Mouse (Mus musculus) spleen, adult 2 months (tissue): ENCODE data around the gene Hist1h4f. TPM values are rescaled to one million over a fixed set of nuclear protein-coding genes. Genes with fewer than 3 reads are reported as not detected.

Experiments
- DNase-seq, 2 experiments: peaks; one replicate each; pipeline versions ENCODE4 v3.0.0 to v3.0.0-alpha.2; 2012 to 2021; ENCODE audit warnings: low spot score in 2 of 2, low read depth in 1 of 2
- H3K27ac ChIP-seq: fragments of 200-500 bp; 2 replicates; pipeline ENCODE4 v1.5.1; 2012; ENCODE audit warnings: low read length, inconsistent platforms; ENCODE audit not compliant: insufficient read depth
- H3K27me3 ChIP-seq: fragments of 200-500 bp; 2 replicates; pipeline ENCODE4 v1.6.1; 2012; ENCODE audit warnings: mild to moderate bottlenecking, moderate library complexity, low read length, inconsistent platforms; ENCODE audit not compliant: control insufficient read depth, insufficient read depth
- H3K36me3 ChIP-seq: fragments of 200-500 bp; 2 replicates; pipeline ENCODE4 v1.6.1; 2012; ENCODE audit warnings: mild to moderate bottlenecking, low read length, inconsistent platforms; ENCODE audit not compliant: control insufficient read depth, insufficient read depth
- H3K4me1 ChIP-seq: fragments of 200-500 bp; 2 replicates; pipeline ENCODE4 v1.6.1; 2011; ENCODE audit warnings: inconsistent platforms; ENCODE audit not compliant: control insufficient read depth, insufficient read depth, insufficient read length
- H3K4me3 ChIP-seq: fragments of 200-500 bp; 2 replicates; pipeline ENCODE4 v1.5.1; 2011; ENCODE audit warnings: mild to moderate bottlenecking, inconsistent platforms; ENCODE audit not compliant: insufficient read depth, insufficient read length; ENCODE audit errors: extremely low read depth
- CTCF ChIP-seq: fragments of 200-500 bp; IDR thresholded peaks from 2 replicates; pipeline ENCODE4 v1.5.1; 2011; ENCODE audit warnings: mild to moderate bottlenecking, inconsistent platforms; ENCODE audit not compliant: insufficient read depth, insufficient read length, insufficient replicate concordance; ENCODE audit errors: extremely low read depth
- POLR2A ChIP-seq: fragments of 200-500 bp; IDR thresholded peaks from 2 replicates; pipeline ENCODE4 v1.6.1; 2011; ENCODE audit warnings: low read depth, low read length, inconsistent platforms
- WGBS: fragments of 180-500 bp; shearing (Covaris S2); methylation state at CpG from one replicate; pipeline ENCODE4 v1.1.7; 2018; 5-methylcytosine and 5-hydroxymethylcytosine counted together
- polyA plus RNA-seq: library from polyadenylated mRNA; depleted of rRNA; stranded (reverse); fragments of >200 nt; gene quantifications from 2 replicates; pipeline ENCODE4 v1.2.3, GENCODE M21; 2012; rRNA removed

Hist1h4f gene
- polyA plus RNA-seq, 1 experiment = 24.8 TPM

GRCm38 (mm10) chr13:23506819-23507515 is 44.5 kb downstream of the Hist1h4f start:
- Histone ChIP-seq H3K4me1 (no peaks in the 10 kb centered on the region), H3K36me3 (no peaks in the 10 kb centered on the region), H3K27ac (no peak overlapping the region), H3K4me3 (no peak overlapping the region), H3K27me3 (no peaks in the 10 kb centered on the region)
- 72% methylated on average over 14 of the region's 14 CpGs for WGBS
- no peak for DNase-seq
- TF ChIP-seq CTCF (no peak), POLR2A (no peak)

DNA sequence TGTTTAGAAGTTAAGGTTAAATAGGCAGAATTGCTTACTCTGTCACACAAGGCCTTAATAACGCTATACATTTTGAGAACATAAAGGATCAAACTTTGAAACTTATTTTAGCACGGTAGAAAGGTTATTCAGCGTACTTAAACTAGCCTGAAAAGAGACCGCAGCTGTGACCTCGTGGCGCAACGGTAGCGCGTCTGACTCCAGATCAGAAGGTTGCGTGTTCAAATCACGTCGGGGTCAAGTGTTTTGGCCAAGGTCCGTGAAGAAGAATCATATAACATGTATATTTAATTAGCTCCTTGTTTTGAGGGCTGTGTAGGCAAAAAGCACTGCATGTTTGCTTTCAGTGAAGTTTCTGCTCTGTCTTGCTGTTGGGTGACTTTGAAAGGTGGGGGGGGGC is 45.1 kb downstream of the Hist1h4f start:
- Histone ChIP-seq H3K27ac (no peak overlapping the region), H3K27me3 (no peaks in the 10 kb centered on the region), H3K4me1 (no peaks in the 10 kb centered on the region), H3K36me3 (no peaks in the 10 kb centered on the region), H3K4me3 (no peak overlapping the region)
- no peak for DNase-seq
- no peak for TF ChIP-seq POLR2A
- TF ChIP-seq CTCF = no peak
- WGBS = 47% methylated on average over 13 of the region's 13 CpGs

GRCm38 (mm10) chr13:23505662-23506345 is 45.6 kb downstream of the Hist1h4f start:
- DNase-seq = no peak

GRCm38 (mm10) chr13:23503797-23504196 is 47.7 kb downstream of the Hist1h4f start:
- H3K4me1 ChIP-seq = no peaks in the 10 kb centered on the region
- no peaks in the 10 kb centered on the region for H3K36me3 ChIP-seq
- 14% methylated on average over 9 of the region's 9 CpGs for WGBS
- no peak overlapping the region for H3K4me3 ChIP-seq
- DNase-seq = peak in 1 of 2 experiments; percentile 16
- H3K27ac ChIP-seq = no peak overlapping the region
- TF ChIP-seq CTCF = no peak
- TF ChIP-seq POLR2A = no peak
- no peaks in the 10 kb centered on the region for H3K27me3 ChIP-seq

More at GRCm38 (mm10) chr13:23505662-23506345, 45.6 kb downstream of the Hist1h4f start:
- Histone ChIP-seq H3K36me3 (no peaks in the 10 kb centered on the region), H3K4me3 (peak overlapping the region; percentile 10; the same call in 1 of the 2 replicates), H3K4me1 (no peaks in the 10 kb centered on the region), H3K27ac (no peak overlapping the region), H3K27me3 (no peaks in the 10 kb centered on the region)
- TF ChIP-seq POLR2A (no peak), CTCF (no peak)
- 56% methylated on average over 14 of the region's 14 CpGs for WGBS

DNA sequence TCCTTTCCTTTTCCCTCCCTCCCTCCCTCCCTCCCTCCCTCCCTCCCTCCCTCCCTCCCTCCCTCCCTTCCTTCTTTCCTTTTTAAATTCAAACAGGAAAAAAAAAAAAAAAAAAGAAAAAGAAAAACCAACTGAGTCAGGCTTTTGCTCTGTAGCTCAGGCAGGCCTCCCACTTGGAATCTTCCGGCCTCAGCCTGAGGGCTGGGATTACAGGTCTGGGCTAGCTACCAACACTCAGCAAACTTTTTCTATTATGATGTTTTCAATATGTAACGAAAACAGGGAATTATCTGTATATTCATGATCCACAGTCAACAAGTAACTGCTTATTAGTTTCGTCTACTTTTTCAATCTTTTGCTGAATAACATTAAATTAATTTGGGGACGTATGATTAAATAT is 48.5 kb downstream of the Hist1h4f start:
- TF ChIP-seq CTCF (no peak), POLR2A (no peak)
- no peaks in the 10 kb centered on the region for H3K27me3 ChIP-seq
- WGBS = 91% methylated on average over 4 of the region's 4 CpGs
- DNase-seq = no peak
- no peaks in the 10 kb centered on the region for H3K36me3 ChIP-seq
- H3K4me1 ChIP-seq = no peaks in the 10 kb centered on the region
- no peak overlapping the region for H3K4me3 ChIP-seq
- H3K27ac ChIP-seq = no peak overlapping the region

DNA sequence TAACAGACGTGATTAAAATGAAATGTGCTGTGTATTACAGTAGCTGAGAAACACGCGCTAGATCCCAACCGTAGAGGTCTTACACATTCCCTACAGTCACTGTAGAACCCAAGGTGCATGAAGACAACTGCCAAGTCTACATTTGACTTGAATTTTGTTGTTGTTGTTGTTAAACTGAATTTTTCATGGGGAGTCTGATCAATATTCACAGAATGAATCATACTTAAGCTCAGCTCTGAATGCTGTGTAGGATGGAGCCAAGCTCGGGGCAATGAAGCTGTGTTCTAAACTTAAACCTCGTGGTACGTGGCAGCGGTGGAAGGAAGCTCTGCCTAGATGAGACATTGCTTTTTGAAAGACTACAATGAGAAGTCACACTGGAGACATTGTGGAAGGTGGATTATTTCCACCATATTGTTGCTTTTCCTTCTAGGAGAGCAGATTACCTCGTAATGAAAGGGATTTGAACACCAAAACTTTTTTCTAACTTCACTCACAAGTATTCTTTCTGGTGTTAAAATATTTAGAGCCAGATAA is 49.3 kb downstream of the Hist1h4f start:
- TF ChIP-seq POLR2A (no peak), CTCF (no peak)
- Histone ChIP-seq H3K4me3 (no peak overlapping the region), H3K27ac (no peak overlapping the region), H3K27me3 (no peaks in the 10 kb centered on the region), H3K4me1 (no peaks in the 10 kb centered on the region), H3K36me3 (no peaks in the 10 kb centered on the region)
- 80% methylated on average over 9 of the region's 9 CpGs for WGBS
- no peak for DNase-seq

DNA sequence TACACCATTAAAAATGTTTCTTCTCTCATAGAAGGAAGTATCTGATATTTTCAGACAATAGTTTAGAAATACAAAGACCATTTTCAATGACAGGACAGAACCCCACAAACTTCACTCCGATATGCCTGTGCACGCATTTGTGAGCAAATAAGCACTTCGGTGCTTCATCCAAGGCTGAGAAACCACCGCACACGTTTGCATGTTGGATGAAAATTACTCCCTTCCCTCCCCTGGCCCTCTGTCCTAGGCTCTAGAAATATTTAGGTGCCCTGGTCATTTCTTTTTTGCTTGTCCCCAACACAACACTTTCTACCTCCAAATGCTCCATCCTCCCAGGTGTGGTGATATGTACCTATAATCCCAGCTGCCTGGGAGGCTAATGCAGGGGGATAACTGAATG is 49.9 kb downstream of the Hist1h4f start:
- Histone ChIP-seq H3K4me1 (no peaks in the 10 kb centered on the region), H3K4me3 (no peak overlapping the region), H3K27ac (no peak overlapping the region), H3K36me3 (no peaks in the 10 kb centered on the region), H3K27me3 (no peaks in the 10 kb centered on the region)
- WGBS = 73% methylated on average over 5 of the region's 5 CpGs
- no peak for TF ChIP-seq POLR2A
- TF ChIP-seq CTCF = no peak
- no peak for DNase-seq

Other genes starting within 250 kb of the Hist1h4f start
- 0.70 and 0.90 TPM in 2 replicates for gene Zfp322a, start 182.4 kb downstream of the Hist1h4f start, polyA plus RNA-seq
- 1.8 TPM in 2 replicates for gene Abt1, start 127.8 kb downstream of the Hist1h4f start, polyA plus RNA-seq
- gene Btn1a1, start 85.7 kb downstream of the Hist1h4f start, polyA plus RNA-seq = 0.19 and 0.56 TPM in 2 replicates
- 0.04 TPM in 1 of 2 replicates, not detected in the other for gene Btn2a2, start 62.8 kb downstream of the Hist1h4f start, polyA plus RNA-seq
- 26.5 and 53.6 TPM in 2 replicates for gene Hist1h4h, start 20.6 kb downstream of the Hist1h4f start, polyA plus RNA-seq
- gene Hist1h2af, start 17.7 kb downstream of the Hist1h4f start, polyA plus RNA-seq = 733 and 772 TPM in 2 replicates
- gene Hist1h3g, start 16.2 kb downstream of the Hist1h4f start, polyA plus RNA-seq = 34.4 and 52.1 TPM in 2 replicates
- 4.9 and 8.4 TPM in 2 replicates for gene Hist1h2bh, start 8.3 kb downstream of the Hist1h4f start, polyA plus RNA-seq
- 10.2 and 16.1 TPM in 2 replicates for gene Hist1h3f, start 7.6 kb downstream of the Hist1h4f start, polyA plus RNA-seq
- 0.30 and 0.39 TPM in 2 replicates for gene Hist1h1d, start 1.6 kb upstream of the Hist1h4f start, polyA plus RNA-seq
- gene Hist1h3e, start 10.7 kb upstream of the Hist1h4f start, polyA plus RNA-seq = 36.8 and 50.5 TPM in 2 replicates
- gene Hist1h2ae, start 19.6 kb upstream of the Hist1h4f start, polyA plus RNA-seq = 15.5 and 23.4 TPM in 2 replicates
- 57.5 and 66.9 TPM in 2 replicates for gene Hist1h2bg, start 19.7 kb upstream of the Hist1h4f start, polyA plus RNA-seq
- gene Hist1h2bf, start 22.5 kb upstream of the Hist1h4f start, polyA plus RNA-seq = 26.2 and 28.3 TPM in 2 replicates
- 12.2 and 23.2 TPM in 2 replicates for gene Hist1h2ad, start 22.7 kb upstream of the Hist1h4f start, polyA plus RNA-seq
- gene Hist1h3d, start 24.1 kb upstream of the Hist1h4f start, polyA plus RNA-seq = 20.9 and 27.9 TPM in 2 replicates
- 19.1 and 20.9 TPM in 2 replicates for gene Hist1h4d, start 29.9 kb upstream of the Hist1h4f start, polyA plus RNA-seq
- gene Hist1h2be, start 69.5 kb upstream of the Hist1h4f start, polyA plus RNA-seq = 2.8 and 3.8 TPM in 2 replicates
- gene Hist1h1e, start 70.9 kb upstream of the Hist1h4f start, polyA plus RNA-seq = 2.9 and 3.7 TPM in 2 replicates
- gene Hist1h2ac, start 132.3 kb upstream of the Hist1h4f start, polyA plus RNA-seq = 1.2 and 2.0 TPM in 2 replicates
- gene Hist1h2bc, start 132.6 kb upstream of the Hist1h4f start, polyA plus RNA-seq = 41.8 and 44.4 TPM in 2 replicates
- gene Hist1h1t, start 144.2 kb upstream of the Hist1h4f start, polyA plus RNA-seq = not detected in 2 replicates
- gene Hist1h4c, start 146.8 kb upstream of the Hist1h4f start, polyA plus RNA-seq = 20.0 and 33.6 TPM in 2 replicates
- gene Hfe, start 159.2 kb upstream of the Hist1h4f start, polyA plus RNA-seq = 20.7 and 26.1 TPM in 2 replicates
- 20.9 and 25.5 TPM in 2 replicates for gene Hist1h1c, start 187.2 kb upstream of the Hist1h4f start, polyA plus RNA-seq
- gene Hist1h3c, start 194.0 kb upstream of the Hist1h4f start, polyA plus RNA-seq = 35.9 and 50.3 TPM in 2 replicates
- 23.7 and 32.9 TPM in 2 replicates for gene Hist1h2bb, start 195.1 kb upstream of the Hist1h4f start, polyA plus RNA-seq
- gene Hist1h2ab, start 199.5 kb upstream of the Hist1h4f start, polyA plus RNA-seq = 28.4 and 40.3 TPM in 2 replicates
- 54.9 and 68.9 TPM in 2 replicates for gene Hist1h3b, start 200.6 kb upstream of the Hist1h4f start, polyA plus RNA-seq
- 19.0 and 27.4 TPM in 2 replicates for gene Hist1h4b, start 205.4 kb upstream of the Hist1h4f start, polyA plus RNA-seq
- 16.1 and 29.5 TPM in 2 replicates for gene Hist1h4a, start 209.6 kb upstream of the Hist1h4f start, polyA plus RNA-seq
- gene Hist1h3a, start 210.7 kb upstream of the Hist1h4f start, polyA plus RNA-seq = 38.4 and 54.1 TPM in 2 replicates
- 1.3 and 1.5 TPM in 2 replicates for gene Hist1h1a, start 212.0 kb upstream of the Hist1h4f start, polyA plus RNA-seq
- not detected in 2 replicates for gene Trim38, start 218.3 kb upstream of the Hist1h4f start, polyA plus RNA-seq